In genomic region chr17:94001515-94001914, GRCm38 (mm10) we compare ENCODE assay signal across 16 mouse cellular contexts.
"Had no signal": no experiment of that assay in that cellular context is flagged by ENCODE, and none has a peak within 500 bp of the region (broad histone marks: within the 10 kb centered on the region; RNA-seq: fewer than 3 reads in every experiment).

No protein-coding gene starts in this region.

- H3K27me3 ChIP-seq: kidney, embryonic 15.5 days; liver, embryonic 13.5 days; midbrain, embryonic 12.5 days; neural tube, embryonic 13.5 days had no signal

- H3K9me3 ChIP-seq: kidney, embryonic 15.5 days; liver, embryonic 13.5 days; midbrain, embryonic 12.5 days; neural tube, embryonic 13.5 days had no signal

- H3K9ac ChIP-seq: kidney, embryonic 15.5 days; liver, embryonic 13.5 days; midbrain, embryonic 12.5 days; neural tube, embryonic 13.5 days had no signal

- H3K27ac ChIP-seq: kidney, embryonic 15.5 days; liver, embryonic 13.5 days; midbrain, embryonic 12.5 days; neural tube, embryonic 13.5 days had no signal

- H3K4me2 ChIP-seq: kidney, embryonic 15.5 days; liver, embryonic 13.5 days; midbrain, embryonic 12.5 days; neural tube, embryonic 13.5 days had no signal

- H3K4me1 ChIP-seq: kidney, embryonic 15.5 days; liver, embryonic 13.5 days; midbrain, embryonic 12.5 days; neural tube, embryonic 13.5 days had no signal

- H3K36me3 ChIP-seq: kidney, embryonic 15.5 days; liver, embryonic 13.5 days; midbrain, embryonic 12.5 days; neural tube, embryonic 13.5 days had no signal

- DNase-seq: kidney, adult 11 months; kidney, adult 8-10 months; kidney, postnatal 10 days; kidney, postnatal 36 days; liver, embryonic 13.5 days; lung, adult 2 months; lung, postnatal 14 days; lung, postnatal 4 days; retina, postnatal 1 day; right cerebral cortex, postnatal 25 days; thymus, adult 18-20 months; thymus, postnatal 14 days; thymus, postnatal 4 days had no signal

- H3K4me3 ChIP-seq: kidney, embryonic 15.5 days; liver, embryonic 13.5 days; midbrain, embryonic 12.5 days; neural tube, embryonic 13.5 days had no signal
